Mouse (Mus musculus) common myeloid progenitor, adult 5-6 weeks (primary cell): Measurements from ENCODE around the gene Ak4. TPM values are rescaled to one million over a fixed set of nuclear protein-coding genes. Genes with fewer than 3 reads are reported as not detected.
"Not testable (repeated sequence)": the region's sequence is repeated elsewhere in the genome, so short reads cannot be mapped to it uniquely, and the experiment has no call there.

Source experiments
- ATAC-seq: replicated peaks from 2 replicates; pipeline ENCODE4 v1.8.0; 2016; ENCODE audit warnings: low read depth, mild to moderate bottlenecking, moderate TSS enrichment, inconsistent platforms; ENCODE audit not compliant: poor library complexity, severe bottlenecking
- total RNA-seq: library from RNA; stranded (forward); fragments of 200-1000, 187-1606 nt; gene quantifications from 2 replicates; pipeline ENCODE4 v1.2.3, GENCODE M21; 2017

Ak4 gene
- total RNA-seq, 1 experiment from 2014 or later = 6.6 TPM

GRCm38 (mm10) chr4:101419911-101420880, 1.1 kb downstream of the Ak4 start:
- peak; percentile 43; the same call in 1 of the 2 replicates for ATAC-seq

GRCm38 (mm10) chr4:101422996-101423395, 3.9 kb downstream of the Ak4 start:
- ATAC-seq = no peak

DNA sequence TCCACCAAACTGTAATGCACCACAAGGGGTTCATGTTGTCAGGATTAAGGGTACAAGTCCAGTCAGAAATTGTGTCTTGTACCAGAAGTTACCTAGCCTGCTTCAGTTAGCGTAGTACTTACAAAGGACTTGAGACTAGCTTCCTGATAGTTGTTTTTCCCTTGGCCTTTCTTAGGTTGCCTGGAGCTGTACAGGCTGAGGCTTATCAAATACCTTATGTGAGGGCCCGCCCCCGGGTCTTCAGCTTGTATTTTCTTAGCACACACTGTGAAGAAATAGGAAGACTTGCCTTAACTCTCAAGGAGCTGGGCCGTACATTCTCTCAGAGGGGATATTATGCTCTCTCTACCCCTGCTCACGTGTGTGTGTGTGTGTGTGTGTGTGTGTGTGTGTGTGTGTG, 4.5 kb downstream of the Ak4 start:
- ATAC-seq = no peak

DNA sequence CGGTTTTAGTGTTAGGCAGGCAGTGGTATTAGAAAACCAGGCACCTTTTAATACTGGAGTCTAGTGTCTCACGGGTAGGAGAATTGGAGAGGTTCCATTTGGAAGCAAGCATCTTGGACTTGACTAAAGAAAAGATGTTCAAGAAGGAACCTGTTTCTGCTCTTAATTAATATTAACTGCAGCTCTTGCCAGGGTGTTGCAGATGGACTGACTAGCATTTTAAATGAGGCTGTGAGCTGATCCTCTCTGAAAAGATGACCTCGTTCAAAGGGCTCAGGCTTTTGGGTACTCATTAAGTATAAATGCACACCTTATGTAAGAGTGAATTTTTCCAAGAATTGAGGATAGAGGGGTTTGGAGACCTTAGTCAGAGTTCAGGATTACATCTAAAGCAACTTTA, 5.4 kb downstream of the Ak4 start:
- ATAC-seq = no peak

DNA sequence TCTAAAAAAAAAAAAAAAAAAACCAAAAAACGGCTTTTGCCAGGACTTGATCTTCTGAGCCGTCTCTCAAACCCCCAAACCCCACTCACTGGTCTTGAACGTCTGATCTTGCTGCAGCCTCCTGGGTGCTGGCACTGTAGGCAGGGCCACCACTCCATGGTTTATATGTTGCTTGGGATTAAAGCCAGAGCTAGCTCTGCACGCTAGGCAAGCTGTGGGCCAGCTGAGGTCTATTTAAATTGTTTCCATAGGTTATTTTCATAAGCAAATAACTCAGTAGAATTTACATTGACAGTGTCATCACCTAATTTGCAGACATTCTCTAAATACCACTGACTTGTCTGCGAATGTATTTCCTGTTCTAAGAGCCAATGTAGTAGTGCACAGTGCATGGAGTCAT, 6.0 kb downstream of the Ak4 start:
- no peak for ATAC-seq

GRCm38 (mm10) chr4:101425666-101426065, 6.6 kb downstream of the Ak4 start:
- ATAC-seq = no peak

- ATAC-seq = no peak
Measured at GRCm38 (mm10) chr4:101426566-101426965, 7.5 kb downstream of the Ak4 start.

GRCm38 (mm10) chr4:101427886-101428680, 9.0 kb downstream of the Ak4 start:
- ATAC-seq = no peak

- ATAC-seq = 0 out of 2 replicates have a peak, but pooled peaks have one; percentile 29
Measured at GRCm38 (mm10) chr4:101429073-101429472, 10.0 kb downstream of the Ak4 start.

- ATAC-seq = no peak
Measured at GRCm38 (mm10) chr4:101430000-101430399, 10.9 kb downstream of the Ak4 start.

DNA sequence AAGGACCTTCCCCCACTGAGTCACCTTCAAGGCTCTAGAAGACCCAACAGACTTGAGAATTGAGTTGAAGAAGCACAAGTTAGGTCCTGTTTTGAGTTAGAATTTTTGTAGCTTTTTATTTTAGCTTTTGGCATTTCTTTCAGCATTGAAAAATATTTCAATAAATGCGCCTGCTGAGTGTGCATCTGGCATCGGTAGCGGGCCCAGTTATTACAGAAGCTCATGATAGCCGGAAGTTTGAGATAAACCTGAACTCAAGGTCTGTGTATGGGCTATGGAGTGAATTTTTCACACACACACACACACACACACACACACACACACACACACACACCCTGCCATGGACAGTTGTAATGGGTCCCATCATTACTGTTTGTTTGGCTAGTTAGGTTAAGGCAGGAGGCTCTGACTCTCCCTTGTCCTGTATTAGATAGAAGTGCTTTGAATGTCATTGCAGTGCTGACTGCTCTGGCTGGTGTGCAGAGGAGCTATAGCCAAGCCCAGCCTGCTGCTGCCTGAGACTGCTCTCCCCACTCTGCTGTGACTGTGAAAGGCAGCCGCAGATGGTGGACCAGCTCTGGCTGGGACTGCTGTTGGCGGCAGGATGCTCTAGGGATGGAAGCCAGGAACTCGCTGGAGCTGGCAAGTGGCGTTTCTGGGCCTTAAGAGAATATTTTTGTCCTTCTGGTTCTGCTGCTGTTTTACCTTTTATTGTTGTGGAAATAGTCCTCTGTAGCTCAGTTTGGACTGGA, 17.9 kb downstream of the Ak4 start:
- no peak for ATAC-seq

DNA sequence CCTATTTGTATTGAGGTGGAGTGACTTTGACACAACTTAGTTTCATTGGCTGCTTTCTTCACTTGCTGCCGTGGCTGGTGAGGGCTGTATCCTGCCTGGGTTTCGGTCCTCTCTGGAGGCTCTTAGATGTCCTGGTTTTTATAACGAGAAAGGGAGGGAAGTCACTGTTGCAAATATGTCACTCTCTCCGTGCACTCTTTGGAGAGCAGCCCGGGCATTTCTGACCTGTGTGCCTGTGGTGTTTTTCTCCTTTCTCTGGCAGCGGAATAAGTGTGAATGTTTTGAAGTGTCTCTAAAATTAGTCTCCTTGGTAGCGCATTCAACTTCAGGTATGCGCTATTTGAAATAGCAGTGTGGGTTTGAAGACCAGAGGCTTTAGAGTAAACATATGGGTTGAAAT, 19.2 kb downstream of the Ak4 start:
- ATAC-seq = no peak

- peak; percentile 87 for ATAC-seq
Measured at GRCm38 (mm10) chr4:101439738-101440389, 20.8 kb downstream of the Ak4 start.

- no peak for ATAC-seq
Measured at GRCm38 (mm10) chr4:101442791-101443190, 23.7 kb downstream of the Ak4 start.

GRCm38 (mm10) chr4:101443419-101443991, 24.4 kb downstream of the Ak4 start:
- ATAC-seq = no peak

DNA sequence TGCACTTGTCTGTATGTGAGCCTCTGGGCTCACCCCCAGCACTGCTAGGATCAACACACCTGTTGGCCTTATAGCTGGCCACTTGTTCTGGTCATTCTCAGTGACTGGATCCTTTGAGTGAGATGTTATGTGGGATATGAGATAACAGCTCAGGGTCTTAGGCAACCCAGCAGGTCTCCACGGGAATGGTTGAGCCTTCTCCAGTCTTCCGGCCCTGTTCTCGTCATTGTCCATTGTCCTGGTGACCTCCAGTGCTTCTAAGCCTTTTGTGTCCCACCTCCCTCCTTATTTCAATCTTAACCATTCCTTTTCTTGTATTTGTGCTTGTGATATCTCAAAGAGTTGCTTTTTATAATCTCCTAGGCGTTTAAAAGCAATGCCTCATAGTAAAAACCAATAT, 26.6 kb downstream of the Ak4 start:
- ATAC-seq = no peak

- ATAC-seq = not testable (repeated sequence)
Measured at GRCm38 (mm10) chr4:101446606-101447005, 27.5 kb downstream of the Ak4 start.

GRCm38 (mm10) chr4:101448701-101449100, 29.6 kb downstream of the Ak4 start:
- no peak for ATAC-seq

DNA sequence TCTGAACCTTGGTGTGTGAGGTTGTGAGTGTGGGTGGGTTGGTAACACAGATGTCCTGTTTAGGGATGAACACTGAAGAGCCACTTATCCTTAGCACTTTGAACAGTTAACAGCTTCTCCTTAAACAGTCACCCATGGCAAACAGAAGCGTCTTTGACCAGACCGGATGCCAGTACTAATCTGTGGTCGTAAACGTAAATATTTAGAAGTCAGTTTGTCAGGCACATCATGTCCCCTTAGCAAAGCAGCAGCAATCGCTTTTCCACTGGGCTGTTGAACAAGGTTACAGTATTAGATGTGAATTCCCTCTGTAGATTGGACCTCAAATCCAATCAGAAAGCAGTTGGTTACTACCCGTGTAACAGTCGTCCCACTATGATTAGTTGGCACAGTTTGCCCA, 30.3 kb downstream of the Ak4 start:
- ATAC-seq = no peak
